Mouse (Mus musculus): ENCODE results near the gene Prkce.

DNA sequence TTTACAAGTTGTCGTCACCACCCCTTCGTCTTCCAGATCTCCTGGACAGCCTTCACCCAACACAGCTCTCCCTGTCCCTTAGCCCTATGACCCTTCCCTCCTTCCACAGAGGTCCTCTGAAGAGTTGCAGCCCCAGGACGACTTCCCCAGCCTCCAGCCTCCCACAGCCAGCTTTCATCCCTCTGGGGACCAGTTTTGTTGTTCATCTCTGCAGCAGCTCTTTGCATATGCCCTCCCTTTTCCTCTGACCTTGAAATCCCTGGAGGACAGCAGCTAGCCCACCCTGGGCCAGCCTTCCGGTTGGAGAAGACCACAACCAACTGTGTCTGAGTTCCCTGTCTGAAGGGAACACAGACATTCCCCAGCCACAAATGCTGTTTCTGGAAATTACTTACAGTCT, 483.5 kb downstream of the Prkce start:
- TF ChIP-seq CTCF (IDR thresholded peaks at IDR 0.05; ENCODE audit: low read depth), result no peak
- TF ChIP-seq EP300 (IDR thresholded peaks at IDR 0.05; ENCODE audit: low read depth), result no peak
